Mouse (Mus musculus): ENCODE data around the gene Atrip. TPM values are rescaled to one million over a fixed set of nuclear protein-coding genes. Genes with fewer than 3 reads are reported as not detected.

Atrip gene
- polyA plus RNA-seq, 1 experiment from 2014 or later = 28.4 TPM

Other genes with a start within 250 kb of the Atrip start
- 0.01 and 0.08 TPM in 2 replicates for gene Celsr3, start 247.8 kb downstream of the Atrip start, polyA plus RNA-seq (2015; fragmentation: Nextera tagmentation; extraction: Ambion mirVana)
- 7.5 and 8.5 TPM in 2 replicates for gene Slc26a6, start 220.8 kb downstream of the Atrip start, polyA plus RNA-seq (2015; fragmentation: Nextera tagmentation; extraction: Ambion mirVana)
- not detected in 2 replicates for gene Tmem89, start 159.5 kb downstream of the Atrip start, polyA plus RNA-seq (2015; fragmentation: Nextera tagmentation; extraction: Ambion mirVana)
- gene Uqcrc1, start 137.5 kb downstream of the Atrip start, polyA plus RNA-seq (2015; fragmentation: Nextera tagmentation; extraction: Ambion mirVana) = 407 and 414 TPM in 2 replicates
- gene Col7a1, start 120.5 kb downstream of the Atrip start, polyA plus RNA-seq (2015; fragmentation: Nextera tagmentation; extraction: Ambion mirVana) = 0.46 and 0.63 TPM in 2 replicates
- gene Ucn2, start 88.1 kb downstream of the Atrip start, polyA plus RNA-seq (2015; fragmentation: Nextera tagmentation; extraction: Ambion mirVana) = not detected in 2 replicates
- 6.0 and 7.7 TPM in 2 replicates for gene Pfkfb4, start 82.3 kb downstream of the Atrip start, polyA plus RNA-seq (2015; fragmentation: Nextera tagmentation; extraction: Ambion mirVana)
- 210 and 212 TPM in 2 replicates for gene Shisa5, start 35.6 kb downstream of the Atrip start, polyA plus RNA-seq (2015; fragmentation: Nextera tagmentation; extraction: Ambion mirVana)
- 42.1 and 42.4 TPM in 2 replicates for gene Trex1, start 14.4 kb downstream of the Atrip start, polyA plus RNA-seq (2015; fragmentation: Nextera tagmentation; extraction: Ambion mirVana)
- 18.6 and 19.0 TPM in 2 replicates for gene Ccdc51, start 8.4 kb upstream of the Atrip start, polyA plus RNA-seq (2015; fragmentation: Nextera tagmentation; extraction: Ambion mirVana)
- 808 and 867 TPM in 2 replicates for gene Tma7, start 8.5 kb upstream of the Atrip start, polyA plus RNA-seq (2015; fragmentation: Nextera tagmentation; extraction: Ambion mirVana)
- gene Plxnb1, start 21.3 kb upstream of the Atrip start, polyA plus RNA-seq (2015; fragmentation: Nextera tagmentation; extraction: Ambion mirVana) = 3.3 and 3.8 TPM in 2 replicates
- gene Fbxw21, start 87.9 kb upstream of the Atrip start, polyA plus RNA-seq (2015; fragmentation: Nextera tagmentation; extraction: Ambion mirVana) = not detected in 2 replicates
- gene Fbxw13, start 121.9 kb upstream of the Atrip start, polyA plus RNA-seq (2015; fragmentation: Nextera tagmentation; extraction: Ambion mirVana) = not detected in 2 replicates
- gene Fbxw20, start 160.6 kb upstream of the Atrip start, polyA plus RNA-seq (2015; fragmentation: Nextera tagmentation; extraction: Ambion mirVana) = not detected in 2 replicates
- not detected in 2 replicates for gene Fbxw14, start 213.6 kb upstream of the Atrip start, polyA plus RNA-seq (2015; fragmentation: Nextera tagmentation; extraction: Ambion mirVana)